Mouse (Mus musculus) R1 (cell line): ENCODE results near the gene Amt.
"Not testable (repeated sequence)": the region's sequence is repeated elsewhere in the genome, so short reads cannot be mapped to it uniquely, and the experiment has no call there.

Experiments
- DNase-seq: peaks from one replicate; pipeline ENCODE4 v3.0.0-alpha.2; 2018; ENCODE audit warnings: low read depth, low spot score

The Amt gene

GRCm38 (mm10) chr9:108280071-108280828 is 16.4 kb upstream of the Amt start:
- no peak for DNase-seq

GRCm38 (mm10) chr9:108284410-108284809 is 12.2 kb upstream of the Amt start:
- DNase-seq: peak; percentile 86

DNA sequence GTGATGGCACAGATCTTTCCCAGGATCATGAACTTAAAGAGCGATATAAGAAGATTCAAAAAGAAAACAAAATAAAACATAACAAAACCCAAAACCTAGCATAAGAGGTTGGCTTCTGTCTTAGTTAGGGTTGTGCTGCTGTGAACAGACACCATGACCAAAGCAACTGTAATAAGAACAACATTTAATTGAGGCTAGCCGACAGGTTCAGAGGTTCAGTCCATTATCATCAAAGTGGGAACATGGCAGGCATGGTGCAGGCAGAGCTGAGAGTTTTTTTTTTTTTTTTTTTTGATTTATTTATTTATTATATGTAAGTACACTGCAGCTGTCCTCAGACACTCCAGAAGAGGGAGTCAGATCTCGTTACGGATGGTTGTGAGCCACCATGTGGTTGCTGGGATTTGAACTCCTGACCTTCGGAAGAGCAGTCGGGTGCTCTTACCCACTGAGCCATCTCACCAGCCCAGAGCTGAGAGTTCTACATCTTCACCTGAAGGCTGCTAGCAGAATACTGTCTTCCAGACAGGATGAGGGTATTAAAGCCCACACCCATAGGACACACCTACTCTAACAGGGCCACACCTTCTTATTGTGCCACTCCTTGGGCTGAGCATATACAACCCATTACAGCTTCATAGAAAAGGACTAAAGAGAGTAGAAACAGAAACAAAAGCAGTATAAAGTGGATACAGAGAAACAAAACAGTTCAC is 9.0 kb upstream of the Amt start:
- DNase-seq: peak; percentile 84

DNA sequence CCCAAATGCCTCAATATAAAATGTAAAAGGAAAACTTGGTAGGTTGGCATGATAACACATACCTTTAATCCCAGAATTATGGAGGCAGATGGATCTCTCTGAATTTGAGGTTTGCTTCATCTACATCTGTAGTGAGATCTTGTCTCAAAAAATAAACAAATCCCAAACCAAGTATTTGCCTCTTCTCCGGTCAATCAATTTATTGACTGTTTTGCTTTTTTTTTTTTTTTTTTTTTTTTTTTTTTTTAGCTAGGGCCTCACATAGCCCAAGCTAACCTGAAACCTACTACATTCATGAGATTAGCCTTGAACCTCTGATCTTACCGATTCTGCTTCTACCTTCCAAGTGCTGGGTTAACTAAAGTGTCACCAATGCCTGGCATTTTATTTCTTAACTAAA is 7.3 kb upstream of the Amt start:
- no peak for DNase-seq

- peak; percentile 99 for DNase-seq
Observed at GRCm38 (mm10) chr9:108290016-108290750, 6.5 kb upstream of the Amt start, which contains the start of gene Nicn1. Gene Nicn1 (plus strand): TSS chr9:108290429.

DNA sequence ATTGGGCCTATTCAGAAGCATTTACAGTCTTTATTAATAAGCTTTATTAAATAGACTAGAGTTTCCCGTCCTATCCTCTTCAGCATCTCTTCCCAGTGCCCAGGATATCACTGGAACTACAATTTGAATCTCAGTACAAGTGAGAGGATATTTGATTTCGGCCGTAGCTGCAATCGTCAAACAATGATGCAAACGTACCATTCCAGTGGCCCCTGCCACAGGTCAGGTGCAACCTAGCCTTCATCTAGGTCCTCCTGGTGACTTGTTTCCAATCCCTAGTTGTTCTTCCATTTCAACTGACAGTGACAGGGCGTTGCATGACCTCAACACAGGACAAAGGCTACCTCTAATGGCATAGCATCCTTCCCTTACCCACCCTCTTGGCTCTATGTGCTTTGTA is 5.9 kb upstream of the Amt start:
- no peak for DNase-seq

- DNase-seq: peak; percentile 76
Observed at GRCm38 (mm10) chr9:108301853-108302252, 5.2 kb downstream of the Amt start.

DNA sequence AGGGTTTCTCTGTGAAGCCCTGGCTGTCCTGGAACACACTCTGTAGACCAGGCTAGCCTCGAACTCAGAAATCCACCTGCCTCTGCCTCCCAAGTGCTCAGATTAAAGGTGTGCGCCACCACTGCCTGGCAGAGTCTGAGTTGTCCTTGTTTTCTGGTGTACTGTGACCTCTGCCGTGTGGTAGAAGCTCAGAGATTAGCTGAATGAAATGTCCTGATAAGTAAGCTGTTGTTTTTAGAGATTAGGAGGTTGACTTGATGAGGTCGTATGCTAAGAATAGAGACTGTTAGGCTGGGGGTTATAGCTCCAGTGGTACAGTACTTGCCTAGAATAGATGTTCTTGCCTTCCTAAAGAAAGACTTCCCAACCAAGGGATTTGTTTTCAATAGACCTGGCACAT is 8.1 kb downstream of the Amt start:
- DNase-seq: no peak

GRCm38 (mm10) chr9:108305170-108305569 is 8.5 kb downstream of the Amt start:
- no peak for DNase-seq

DNA sequence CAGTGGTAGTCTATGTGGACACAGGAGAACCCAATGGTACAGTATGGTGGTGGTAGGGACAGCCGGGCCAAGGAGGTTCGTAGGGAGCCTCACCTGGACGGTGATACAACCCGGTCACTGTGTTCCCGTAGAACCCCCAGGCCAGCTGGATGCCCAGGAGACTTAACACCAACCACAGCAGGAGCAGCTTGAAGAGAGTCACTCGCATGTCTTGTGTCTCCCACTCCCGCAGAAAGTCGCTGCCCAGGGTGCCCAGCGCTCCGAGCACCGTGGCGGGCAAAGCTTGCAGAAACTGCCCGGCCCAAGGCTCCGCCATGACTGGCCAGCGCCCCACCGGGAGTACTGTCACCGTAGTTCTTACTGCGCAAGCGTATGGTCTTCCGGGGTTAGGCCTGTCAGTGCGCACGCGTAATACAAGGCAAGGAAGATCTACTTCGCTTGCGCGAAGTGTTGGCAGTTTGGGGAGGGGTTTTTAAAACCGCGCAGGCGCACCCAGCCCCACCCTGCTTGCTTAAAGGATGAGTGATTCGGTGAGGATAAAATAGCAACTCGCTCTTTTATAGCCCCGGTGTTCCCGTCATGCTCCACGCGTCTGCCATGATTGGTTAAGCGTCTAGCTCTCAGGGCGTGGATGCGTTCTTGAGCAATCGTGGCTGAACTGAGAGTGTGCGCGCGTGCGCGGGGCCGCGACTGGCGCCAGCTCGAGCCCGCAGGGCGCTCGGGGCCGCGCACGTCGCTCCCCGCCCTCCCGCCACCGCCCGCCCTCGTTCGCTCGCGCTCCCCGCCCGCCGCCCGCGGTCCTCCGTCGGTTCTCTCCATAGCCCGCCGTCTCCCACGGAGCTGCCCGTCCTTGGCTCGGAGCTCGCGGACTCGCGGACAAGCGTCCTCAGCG is 9.2 kb downstream of the Amt start, which contains the start of the genes Rhoa and Tcta:
TSS of gene Rhoa (plus strand) at position 501 of the 892 bp plus-strand sequence.
TSS of gene Tcta (minus strand) at position 532 of the 892 bp plus-strand sequence.
- peak; percentile 100 for DNase-seq

GRCm38 (mm10) chr9:108306571-108306980 is 9.9 kb downstream of the Amt start:
- DNase-seq: peak; percentile 75

DNA sequence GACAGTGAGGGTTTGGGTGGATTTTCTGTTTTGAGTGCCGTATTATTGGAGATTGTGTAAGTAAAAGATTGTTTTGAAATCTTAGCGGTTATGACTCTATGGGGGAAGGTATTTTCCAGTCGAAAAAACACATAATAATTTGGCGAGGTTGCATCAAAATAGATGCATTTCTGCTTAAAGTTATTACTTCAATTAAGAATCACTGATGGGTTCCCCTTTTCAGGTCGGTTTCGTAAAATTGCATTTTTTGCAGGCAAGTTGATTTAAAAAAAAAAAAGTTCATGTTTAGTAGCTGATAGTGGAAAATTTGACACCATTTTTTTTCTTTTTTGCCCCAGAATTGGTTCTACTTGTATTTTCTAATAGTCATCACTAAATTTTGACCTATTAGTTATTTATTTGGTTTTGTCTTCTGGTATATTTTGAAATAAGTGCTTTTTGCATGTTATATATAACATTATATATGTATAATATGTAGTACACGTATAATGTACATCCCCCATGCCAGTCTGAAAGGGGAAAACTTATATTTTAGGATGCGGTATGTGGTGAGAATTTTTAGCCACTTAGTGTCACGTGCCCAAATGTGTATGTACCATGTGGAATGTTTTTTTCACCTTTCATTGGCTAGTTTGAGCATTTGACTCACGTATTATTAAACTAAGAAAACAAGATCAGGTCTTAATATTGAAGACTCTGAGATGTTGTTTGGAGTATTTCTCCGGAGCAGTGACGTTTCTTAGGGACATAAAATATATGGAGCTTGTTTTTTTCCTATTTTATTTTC is 10.6 kb downstream of the Amt start:
- no peak for DNase-seq

DNA sequence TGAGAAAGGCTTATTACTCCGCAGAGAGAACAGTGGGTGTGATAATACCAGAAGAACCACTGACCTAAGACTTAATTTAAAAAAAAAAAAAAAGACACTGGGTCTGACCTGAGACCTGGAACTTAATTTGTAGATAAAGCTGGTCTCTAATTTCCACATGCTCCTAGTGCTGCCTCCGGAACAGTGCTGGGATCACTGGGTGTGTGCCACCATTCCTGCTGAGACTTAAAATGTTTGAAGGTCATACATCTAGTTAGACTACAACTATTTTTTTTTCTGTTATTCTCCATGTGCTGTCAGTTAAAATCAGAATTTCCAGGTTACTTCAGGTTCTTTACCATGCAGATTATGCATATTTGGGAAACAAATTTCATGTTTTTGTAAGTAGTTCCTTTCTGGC is 11.5 kb downstream of the Amt start:
- DNase-seq: no peak

DNA sequence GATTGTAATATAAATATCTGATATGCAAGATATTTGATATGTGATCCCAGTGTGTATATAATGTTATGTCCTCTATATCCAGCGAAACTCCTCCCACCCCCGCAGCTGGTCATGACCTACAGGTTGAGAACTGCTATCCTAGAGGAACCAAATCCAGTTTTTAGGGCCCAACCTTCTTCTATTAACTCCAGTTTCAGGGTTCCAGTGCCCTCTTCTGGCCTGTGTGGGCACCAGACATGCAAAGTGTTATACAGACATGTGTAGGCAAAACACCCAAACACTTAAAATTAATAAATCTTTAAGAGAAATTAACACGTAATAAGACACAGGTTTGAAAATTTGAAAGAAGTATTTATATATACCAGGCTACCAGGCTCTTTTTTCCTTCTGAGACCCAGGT is 20.9 kb downstream of the Amt start:
- DNase-seq: peak; percentile 47

GRCm38 (mm10) chr9:108318462-108318861 is 21.8 kb downstream of the Amt start:
- no peak for DNase-seq

GRCm38 (mm10) chr9:108322054-108322453 is 25.4 kb downstream of the Amt start:
- DNase-seq: not testable (repeated sequence)

DNA sequence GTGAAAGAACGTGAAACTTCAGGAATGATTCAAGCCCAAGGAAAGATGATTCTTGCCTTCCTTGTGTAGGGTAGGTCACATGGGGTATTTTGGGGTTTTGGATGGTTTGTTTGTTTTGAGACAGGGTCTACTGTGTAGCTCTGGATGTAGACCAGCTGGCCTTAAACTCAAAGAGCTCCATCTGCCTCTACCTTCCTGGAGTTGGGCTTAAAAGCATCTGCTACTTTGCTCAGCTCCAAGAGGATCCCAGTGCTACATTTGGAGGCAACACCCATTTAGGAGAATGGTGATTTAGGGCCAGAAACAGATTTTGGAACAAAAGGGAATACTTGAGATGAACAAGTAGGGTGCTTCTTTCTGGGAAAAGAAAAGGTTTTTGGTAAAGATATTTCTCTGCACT is 28.1 kb downstream of the Amt start:
- DNase-seq: no peak

- DNase-seq: no peak
Observed at GRCm38 (mm10) chr9:108325811-108326210, 29.2 kb downstream of the Amt start.

- DNase-seq: peak; percentile 79
Observed at GRCm38 (mm10) chr9:108337848-108338550, 41.3 kb downstream of the Amt start.

- peak; percentile 65 for DNase-seq
Observed at GRCm38 (mm10) chr9:108338551-108338885, 41.9 kb downstream of the Amt start.
